ENCODE assay signal across 27 mouse cellular contexts in the genomic region with DNA sequence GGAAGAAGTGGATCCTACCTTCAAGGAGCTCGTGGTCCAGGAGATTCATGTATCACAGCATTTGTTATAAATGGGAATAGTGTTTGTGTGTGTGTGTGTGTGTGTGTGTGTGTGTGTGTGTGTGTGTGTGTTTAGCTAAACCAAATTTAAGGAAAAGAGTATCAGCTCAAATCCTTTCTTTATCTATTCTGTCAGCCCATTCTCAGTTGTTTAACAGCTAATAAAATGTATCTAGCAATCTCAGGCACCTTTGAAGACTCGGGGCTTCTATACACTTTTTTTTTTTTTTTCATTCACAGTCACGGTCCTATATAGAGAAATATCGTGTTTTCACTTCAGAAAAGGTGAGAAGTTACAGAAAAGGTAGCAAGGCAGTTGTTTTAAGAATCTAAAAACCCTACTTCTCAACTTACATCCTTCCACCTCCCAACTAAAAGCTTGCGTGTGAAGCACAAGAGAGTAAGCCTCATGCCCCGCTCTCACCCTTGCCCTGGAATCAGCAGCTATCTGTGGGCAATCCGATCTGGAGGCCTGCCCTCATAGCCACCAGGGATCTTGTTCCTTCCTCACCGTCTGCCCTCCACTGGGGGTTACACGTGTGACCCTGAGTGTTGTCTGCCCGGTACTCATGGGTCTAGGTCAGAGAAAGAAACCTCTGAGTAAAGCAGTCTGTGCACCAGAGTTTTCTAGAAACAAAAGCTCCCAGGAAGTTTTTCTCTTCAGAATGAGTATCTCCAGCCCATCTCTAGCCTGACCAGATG. TPM values are rescaled to one million over a fixed set of nuclear protein-coding genes. Genes with fewer than 3 reads are reported as not detected.
DNase-seq lines count a peak whose midpoint lies in the region; ATAC-seq lines count a peak whose summit lies in the region.
"Had no signal": no experiment of that assay in that cellular context is flagged by ENCODE, and none has a peak within 500 bp of the region (broad histone marks: within the 10 kb centered on the region; RNA-seq: fewer than 3 reads in every experiment).

No protein-coding gene starts in this region.

- WGBS in hindbrain, embryonic 14.5 days, result 71% methylated on average over 10 of the region's 10 CpGs

- no peaks in the 10 kb centered on the region for H3K9me3 ChIP-seq in hindbrain, embryonic 14.5 days (ENCODE audit: control insufficient read depth, low read length)
- H3K9me3 ChIP-seq: embryonic facial prominence, embryonic 15.5 days; forebrain, embryonic 10.5 days; heart, embryonic 13.5 days; intestine, embryonic 15.5 days had no signal

- peak; percentile 74 for DNase-seq in heart, adult 11 months
- no peak for DNase-seq in heart, adult 9 months (ENCODE audit: low spot score in 2 of 2)
- DNase-seq in kidney, adult 9 months, result peak; percentile 32
- DNase-seq in kidney, adult 8-10 months, result no peak
- DNase-seq in adipocyte (ENCODE audit: low spot score), result peak; percentile 7
- DNase-seq in adrenal gland, postnatal 14 days, result peak; percentile 51
- DNase-seq in hindbrain, embryonic 14.5 days (ENCODE audit: low spot score), result no peak
- DNase-seq in layer of hippocampus, postnatal 10 days (ENCODE audit: low spot score in 2 of 2), result no peak
- DNase-seq: cerebellum, adult 11 months; cerebellum, adult 8-10 months; cerebellum, postnatal 14 days; embryo, embryonic 11 days; gastrocnemius, postnatal 14 days; heart, postnatal 36 days had no signal

- no peak overlapping the region for H3K4me2 ChIP-seq in hindbrain, embryonic 14.5 days (replicated peaks)
- H3K4me2 ChIP-seq: embryonic facial prominence, embryonic 15.5 days; heart, embryonic 13.5 days; intestine, embryonic 15.5 days had no signal

- H3K27me3 ChIP-seq in hindbrain, embryonic 14.5 days (ENCODE audit: control insufficient read depth, insufficient read depth, low read length), result no peaks in the 10 kb centered on the region
- H3K27me3 ChIP-seq: embryonic facial prominence, embryonic 15.5 days; heart, embryonic 13.5 days; intestine, embryonic 15.5 days had no signal

- H3K4me1 ChIP-seq in hindbrain, embryonic 14.5 days (replicated peaks; ENCODE audit: control insufficient read depth, insufficient read depth, low read length), result no peaks in the 10 kb centered on the region
- H3K4me1 ChIP-seq: embryonic facial prominence, embryonic 15.5 days; forebrain, embryonic 10.5 days; intestine, embryonic 15.5 days had no signal

- no peaks in the 10 kb centered on the region for H3K36me3 ChIP-seq in hindbrain, embryonic 14.5 days (replicated peaks; ENCODE audit: control insufficient read depth, insufficient read depth)
- H3K36me3 ChIP-seq: embryonic facial prominence, embryonic 15.5 days; forebrain, embryonic 10.5 days; heart, embryonic 13.5 days; intestine, embryonic 15.5 days had no signal

- no peak overlapping the region for H3K9ac ChIP-seq in hindbrain, embryonic 14.5 days
- H3K9ac ChIP-seq: embryonic facial prominence, embryonic 15.5 days; heart, embryonic 13.5 days; intestine, embryonic 15.5 days had no signal

- H3K27ac ChIP-seq in hindbrain, embryonic 14.5 days, result no peak overlapping the region
- H3K27ac ChIP-seq: embryonic facial prominence, embryonic 15.5 days; forebrain, embryonic 10.5 days; heart, embryonic 13.5 days; hindbrain, postnatal 0 days; intestine, embryonic 15.5 days had no signal

- no peak overlapping the region for H3K4me3 ChIP-seq in hindbrain, embryonic 14.5 days (replicated peaks; ENCODE audit: low read length)
- H3K4me3 ChIP-seq: embryonic facial prominence, embryonic 15.5 days; erythroblast, embryonic 14.5 days; forebrain, embryonic 10.5 days; heart, embryonic 13.5 days; intestine, embryonic 15.5 days had no signal

- ATAC-seq in hindbrain, embryonic 14.5 days (ENCODE audit: low FRiP score), result no peak
- ATAC-seq: forebrain, embryonic 14.5 days; hindbrain, postnatal 0 days; intestine, embryonic 15.5 days had no signal

RNA-seq across cellular contexts. Expression of a gene that starts 22.7 kb away (rescaled TPM):
- 89.3 and 92.6 TPM in 2 replicates for total RNA-seq in adrenal gland, postnatal 14 days (2021)
- polyA plus RNA-seq in hindbrain, embryonic 14.5 days (2014; fragmentation: Nextera tagmentation; extraction: Ambion mirVana), result 90.4 and 95.6 TPM in 2 replicates
- total RNA-seq in layer of hippocampus, postnatal 10 days (2021), result 10 to 100 TPM; 88.0 to 92.5 TPM

RNA-seq across cellular contexts. Expression of a gene that starts 23.8 kb away (rescaled TPM):
- total RNA-seq in adrenal gland, postnatal 14 days (2021), result not detected in 2 replicates
- not detected in 2 replicates for polyA plus RNA-seq in hindbrain, embryonic 14.5 days (2014; fragmentation: Nextera tagmentation; extraction: Ambion mirVana)
- under 1 TPM in 1 of 2 experiments, not detected in 1; 0.13 TPM for total RNA-seq in layer of hippocampus, postnatal 10 days (2021)
- total RNA-seq: common myeloid progenitor, adult 5-6 weeks; heart, adult 8-10 months; heart, postnatal 36 days had no signal
- polyA plus RNA-seq: embryonic facial prominence, embryonic 11.5 days; embryonic facial prominence, embryonic 15.5 days; erythroblast, embryonic 14.5 days; forebrain, embryonic 10.5 days; forebrain, embryonic 14.5 days; gonadal fat pad, adult 2 months; heart, embryonic 13.5 days; heart, postnatal 0 days; hindbrain, embryonic 11.5 days; hindbrain, postnatal 0 days; intestine, embryonic 15.5 days had no signal

Comparison
In these comparisons a context has a peak if more than half of its experiments do, and no peak if none do; other contexts are left out.
1. DNase-seq: peak in heart, adult 11 months (single experiment), kidney, adult 9 months (single experiment), adipocyte (single experiment) and adrenal gland, postnatal 14 days (single experiment); none in heart, adult 9 months (0 of 2), kidney, adult 8-10 months (0 of 2), hindbrain, embryonic 14.5 days (single experiment) and layer of hippocampus, postnatal 10 days (0 of 2).